Mouse (Mus musculus): ENCODE measurements around the gene Cnnm2.

DNA sequence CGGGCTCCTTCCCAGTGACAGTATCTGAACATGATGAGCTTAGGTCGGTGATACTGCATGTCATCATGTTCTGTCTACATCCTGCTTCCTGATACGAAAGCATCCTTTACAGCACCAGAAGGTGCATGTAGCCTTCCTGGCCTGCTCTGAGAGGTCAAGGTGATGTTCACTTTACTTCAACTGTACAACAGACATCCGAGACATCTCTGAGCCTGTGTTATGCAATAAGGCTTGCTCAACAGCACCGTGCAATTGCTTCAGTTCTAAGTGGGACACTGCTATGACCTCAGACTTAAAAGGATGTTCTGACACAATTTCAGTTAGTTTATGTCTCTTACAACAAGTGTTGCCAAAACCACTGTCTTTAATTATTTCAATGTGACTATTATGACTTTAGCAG is 139.9 kb downstream of the Cnnm2 start:
- TF ChIP-seq CTCF (IDR thresholded peaks at IDR 0.05; ENCODE audit: borderline replicate concordance, insufficient read depth, low read length): no peak
- TF ChIP-seq POLR2A (IDR thresholded peaks at IDR 0.05; ENCODE audit: low read depth, low read length): no peak

Measured in embryonic fibroblast, embryonic 13.5 days (primary cell).